Mouse (Mus musculus) myocyte (in vitro differentiated cells): Measurements from ENCODE around the gene Cracr2a. TPM values are rescaled to one million over a fixed set of nuclear protein-coding genes. Genes with fewer than 3 reads are reported as not detected.

Source experiments
- H3K27me3 ChIP-seq: one replicate; pipeline ENCODE4 v1.6.1; 2011; ENCODE audit not compliant: control insufficient read depth, insufficient read depth, insufficient read length
- H3K36me3 ChIP-seq: one replicate; pipeline ENCODE4 v1.6.1; 2011; ENCODE audit not compliant: control insufficient read depth, insufficient read depth
- H3K4me2 ChIP-seq: one replicate; pipeline ENCODE4 v1.6.1; 2011; ENCODE audit warnings: low read depth, control low read depth
- H3K4me3 ChIP-seq: one replicate; pipeline ENCODE4 v1.5.1; 2011; ENCODE audit warnings: mild to moderate bottlenecking, control low read depth, moderate library complexity
- H3K79me2 ChIP-seq: one replicate; pipeline ENCODE4 v1.6.1; 2011; ENCODE audit not compliant: control insufficient read depth, insufficient read depth
- H3ac ChIP-seq: one replicate; pipeline ENCODE4 v1.6.1; 2011; ENCODE audit not compliant: control insufficient read depth, insufficient read length
- CEBPB ChIP-seq: IDR thresholded peaks from 2 replicates; pipeline ENCODE4 v1.6.1; 2011; ENCODE audit warnings: mild to moderate bottlenecking, moderate library complexity; ENCODE audit not compliant: poor library complexity, insufficient read depth, severe bottlenecking
- E2F4 ChIP-seq: IDR thresholded peaks from one replicate; pipeline ENCODE4 v1.6.1; 2011; ENCODE audit warnings: mild to moderate bottlenecking, control low read depth, moderate library complexity; ENCODE audit not compliant: insufficient read depth
- MAX ChIP-seq: IDR thresholded peaks from one replicate; pipeline ENCODE4 v1.6.1; 2011; ENCODE audit warnings: low read depth, mild to moderate bottlenecking, control low read depth
- MYOD1 ChIP-seq, 3 experiments: IDR thresholded peaks; one replicate each; pipeline ENCODE4 v1.6.1; 2011; ENCODE audit warnings: control low read depth in 2 of 3, low read depth in 2 of 3, mild to moderate bottlenecking in 2 of 3, moderate library complexity in 1 of 3; ENCODE audit not compliant: insufficient read length in 2 of 3, control insufficient read depth in 1 of 3
- MYOG ChIP-seq, 3 experiments: IDR thresholded peaks; one replicate each; pipeline ENCODE4 v1.6.1; 2011; ENCODE audit warnings: control low read depth in 2 of 3, low read depth in 2 of 3, mild to moderate bottlenecking in 2 of 3; ENCODE audit not compliant: insufficient read length in 2 of 3, control insufficient read depth in 1 of 3, insufficient read depth in 1 of 3
- POLR2A ChIP-seq: IDR thresholded peaks from one replicate; pipeline ENCODE4 v1.6.1; 2011; ENCODE audit warnings: low read depth, mild to moderate bottlenecking, control low read depth, moderate library complexity; ENCODE audit not compliant: insufficient read length
- POLR2AphosphoS2 ChIP-seq: IDR thresholded peaks from one replicate; pipeline ENCODE4 v1.6.1; 2011; ENCODE audit warnings: low read depth, control low read depth; ENCODE audit not compliant: insufficient read length
- REST ChIP-seq: IDR thresholded peaks from one replicate; pipeline ENCODE4 v1.6.1; 2011; ENCODE audit warnings: mild to moderate bottlenecking, control low read depth, moderate library complexity; ENCODE audit not compliant: insufficient read depth, insufficient read length
- SRF ChIP-seq: IDR thresholded peaks from one replicate; pipeline ENCODE4 v1.6.1; 2011; ENCODE audit warnings: low read depth; ENCODE audit not compliant: control insufficient read depth, insufficient read length
- TCF12 ChIP-seq: IDR thresholded peaks from one replicate; pipeline ENCODE4 v1.6.1; 2011; ENCODE audit warnings: mild to moderate bottlenecking, control low read depth; ENCODE audit not compliant: poor library complexity, insufficient read depth, severe bottlenecking
- TCF3 ChIP-seq: IDR thresholded peaks from one replicate; pipeline ENCODE4 v1.6.1; 2011; ENCODE audit warnings: low read depth, control low read depth; ENCODE audit not compliant: insufficient read length
- USF1 ChIP-seq: IDR thresholded peaks from one replicate; pipeline ENCODE4 v1.6.1; 2011; ENCODE audit warnings: low read depth, mild to moderate bottlenecking, control low read depth, moderate library complexity
- polyA plus RNA-seq: library from polyadenylated mRNA; unstranded; fragments of >200 nt; fragmentation: generic; extraction: Trizol; gene quantifications from one replicate; pipeline ENCODE4 v1.2.1, GENCODE M21; 2012; ENCODE audit warnings: missing spikeins

Gene Cracr2a
- polyA plus RNA-seq, 1 experiment, result not detected

- Histone ChIP-seq H3K79me2 (no peaks in the 10 kb centered on the region), H3K27me3 (no peaks in the 10 kb centered on the region), H3ac (no peak overlapping the region), H3K36me3 (no peaks in the 10 kb centered on the region), H3K4me3 (no peak overlapping the region), H3K4me2 (no peak overlapping the region)
- TF ChIP-seq MYOG (IDR thresholded peaks at IDR 0.05; ENCODE audit: control insufficient read depth in 1 of 3, insufficient read depth in 1 of 3, insufficient read length in 2 of 3, low read depth in 2 of 3), result no peak
- no peak for TF ChIP-seq POLR2A
- no peak for TF ChIP-seq TCF12
- TF ChIP-seq MAX, result no peak
- no peak for TF ChIP-seq CEBPB
- no peak for TF ChIP-seq REST
- TF ChIP-seq POLR2AphosphoS2, result no peak
- TF ChIP-seq TCF3, result no peak
- TF ChIP-seq SRF, result no peak
Measured at GRCm38 (mm10) chr6:127678998-127679397, 117.9 kb downstream of the Cracr2a start.

- Histone ChIP-seq H3K36me3 (no peaks in the 10 kb centered on the region), H3ac (no peak overlapping the region), H3K4me2 (no peak overlapping the region), H3K4me3 (no peak overlapping the region), H3K27me3 (no peaks in the 10 kb centered on the region), H3K79me2 (no peaks in the 10 kb centered on the region)
- TF ChIP-seq MAX (no peak), TCF3 (no peak), MYOD1 (IDR thresholded peaks at IDR 0.05; ENCODE audit: control insufficient read depth in 1 of 3, insufficient read length in 2 of 3, low read depth in 2 of 3) (no peak), POLR2A (no peak), MYOG (IDR thresholded peaks at IDR 0.05; ENCODE audit: control insufficient read depth in 1 of 3, insufficient read depth in 1 of 3, insufficient read length in 2 of 3, low read depth in 2 of 3) (no peak), USF1 (no peak), TCF12 (no peak), CEBPB (no peak), REST (no peak), POLR2AphosphoS2 (no peak), SRF (no peak), E2F4 (no peak)
Measured at GRCm38 (mm10) chr6:127680784-127681183, 119.6 kb downstream of the Cracr2a start.

GRCm38 (mm10) chr6:127683561-127683960, 122.4 kb downstream of the Cracr2a start:
- H3ac ChIP-seq, result no peak overlapping the region
- H3K4me3 ChIP-seq, result no peak overlapping the region
- no peak overlapping the region for H3K4me2 ChIP-seq
- H3K27me3 ChIP-seq, result no peaks in the 10 kb centered on the region
- H3K36me3 ChIP-seq, result no peaks in the 10 kb centered on the region
- H3K79me2 ChIP-seq, result no peaks in the 10 kb centered on the region
- no peak for TF ChIP-seq MYOG (IDR thresholded peaks at IDR 0.05; ENCODE audit: control insufficient read depth in 1 of 3, insufficient read depth in 1 of 3, insufficient read length in 2 of 3, low read depth in 2 of 3)
- TF ChIP-seq TCF3, result no peak
- no peak for TF ChIP-seq USF1
- no peak for TF ChIP-seq CEBPB
- no peak for TF ChIP-seq POLR2A

- Histone ChIP-seq H3K4me2 (no peak overlapping the region), H3K79me2 (no peaks in the 10 kb centered on the region), H3K27me3 (no peaks in the 10 kb centered on the region), H3K36me3 (no peaks in the 10 kb centered on the region), H3ac (no peak overlapping the region), H3K4me3 (no peak overlapping the region)
- TF ChIP-seq CEBPB, result no peak
- no peak for TF ChIP-seq POLR2A
- no peak for TF ChIP-seq USF1
- no peak for TF ChIP-seq REST
- no peak for TF ChIP-seq MYOD1 (IDR thresholded peaks at IDR 0.05; ENCODE audit: control insufficient read depth in 1 of 3, insufficient read length in 2 of 3, low read depth in 2 of 3)
- no peak for TF ChIP-seq E2F4
- no peak for TF ChIP-seq TCF12
- TF ChIP-seq SRF, result no peak
- no peak for TF ChIP-seq MYOG (IDR thresholded peaks at IDR 0.05; ENCODE audit: control insufficient read depth in 1 of 3, insufficient read depth in 1 of 3, insufficient read length in 2 of 3, low read depth in 2 of 3)
- no peak for TF ChIP-seq POLR2AphosphoS2
Measured at GRCm38 (mm10) chr6:127684981-127685380, 123.8 kb downstream of the Cracr2a start.

GRCm38 (mm10) chr6:127687181-127687860, 126.2 kb downstream of the Cracr2a start:
- H3K27me3 ChIP-seq, result no peaks in the 10 kb centered on the region
- no peak overlapping the region for H3ac ChIP-seq
- TF ChIP-seq MYOD1 (IDR thresholded peaks at IDR 0.05; ENCODE audit: control insufficient read depth in 1 of 3, insufficient read length in 2 of 3, low read depth in 2 of 3) (no peak), CEBPB (no peak), POLR2AphosphoS2 (no peak), SRF (no peak), TCF3 (no peak), MYOG (IDR thresholded peaks at IDR 0.05; ENCODE audit: control insufficient read depth in 1 of 3, insufficient read depth in 1 of 3, insufficient read length in 2 of 3, low read depth in 2 of 3) (no peak), TCF12 (no peak), USF1 (no peak), MAX (no peak), POLR2A (no peak), REST (no peak), E2F4 (no peak)
- no peaks in the 10 kb centered on the region for H3K36me3 ChIP-seq
- no peaks in the 10 kb centered on the region for H3K79me2 ChIP-seq
- no peak overlapping the region for H3K4me3 ChIP-seq
- no peak overlapping the region for H3K4me2 ChIP-seq
